ENCODE assay signal across 9 mouse cellular contexts in genomic region chr16:4629950-4630349, GRCm38 (mm10). TPM values are rescaled to one million over a fixed set of nuclear protein-coding genes. Genes with fewer than 3 reads are reported as not detected.
DNase-seq lines count a peak whose midpoint lies in the region; ATAC-seq and TF ChIP-seq lines count a peak whose summit lies in the region.
"Had no signal": no experiment of that assay in that cellular context is flagged by ENCODE, and none has a peak within 500 bp of the region (broad histone marks: within the 10 kb centered on the region; RNA-seq: fewer than 3 reads in every experiment).

No protein-coding gene starts in this region.

- no peak overlapping the region for H3K4me3 ChIP-seq in ES-E14 (ENCODE audit: insufficient read depth in 1 of 2, low read depth in 1 of 2, low read length in 2 of 2, poor library complexity in 1 of 2, severe bottlenecking in 1 of 2)
- H3K4me3 ChIP-seq in forebrain, embryonic 11.5 days (ENCODE audit: low read depth, low read length): no peak overlapping the region
- H3K4me3 ChIP-seq in hindbrain, embryonic 10.5 days: no peak overlapping the region
- H3K4me3 ChIP-seq: hindbrain, embryonic 15.5 days had no signal

- H3K4me1 ChIP-seq in ES-E14 (ENCODE audit: control insufficient read depth in 2 of 2, insufficient read depth in 2 of 2, low read length in 2 of 2, poor library complexity in 1 of 2): peaks cover 3 to 17% of the 10 kb centered on the region in 2 experiments; a peak in 2 of 4 replicates
- peaks cover 2% of the 10 kb centered on the region; the same call in 1 of the 2 replicates for H3K4me1 ChIP-seq in forebrain, embryonic 11.5 days (replicated peaks; ENCODE audit: control insufficient read depth, insufficient read depth, low read length)
- H3K4me1 ChIP-seq in hindbrain, embryonic 10.5 days (replicated peaks): peaks cover 6% of the 10 kb centered on the region

- WGBS in forebrain, embryonic 11.5 days: 26% methylated on average over 6 of the region's 6 CpGs
- WGBS in hindbrain, embryonic 10.5 days: 27% methylated on average over 6 of the region's 6 CpGs

- DNase-seq in ES-E14 (ENCODE audit: low read depth, low spot score): peak; percentile 69
- DNase-seq in brain, embryonic 14.5 days (ENCODE audit: low read depth): peak; percentile 59
- DNase-seq in forebrain, embryonic 11.5 days (ENCODE audit: low spot score): peak; percentile 91
- peak; percentile 84 for DNase-seq in hindbrain, embryonic 10.5 days (ENCODE audit: low spot score)
- DNase-seq in layer of hippocampus, adult 9-10 months (ENCODE audit: low spot score): peak; percentile 63
- peak; percentile 90 for DNase-seq in lung, postnatal 36 days
- peak; percentile 60 for DNase-seq in right cerebral cortex, postnatal 25 days
- peak; percentile 72 to 82 for DNase-seq in urinary bladder, postnatal 36 days (ENCODE audit: low spot score in 2 of 2)

- no peaks in the 10 kb centered on the region for H3K9me3 ChIP-seq in ES-E14 (ENCODE audit: control insufficient read depth, insufficient read depth, low read depth, low read length)
- H3K9me3 ChIP-seq in forebrain, embryonic 11.5 days (ENCODE audit: control insufficient read depth, low read length): no peaks in the 10 kb centered on the region
- H3K9me3 ChIP-seq in hindbrain, embryonic 10.5 days: no peaks in the 10 kb centered on the region
- H3K9me3 ChIP-seq: hindbrain, embryonic 15.5 days had no signal

- TF ChIP-seq POLR2A in brain, embryonic 14.5 days (IDR thresholded peaks at IDR 0.05; ENCODE audit: borderline replicate concordance, extremely low read depth, insufficient read depth, insufficient read length, poor library complexity, severe bottlenecking): no peak

- ATAC-seq in forebrain, embryonic 11.5 days (replicated peaks; ENCODE audit: low FRiP score): peak; percentile 59; the same call in 1 of the 2 replicates

- TF ChIP-seq CTCF in brain, embryonic 14.5 days (IDR thresholded peaks at IDR 0.05; ENCODE audit: borderline replicate concordance, extremely low read depth, insufficient read depth, insufficient read length): peak; percentile 97

- H3K27ac ChIP-seq in ES-E14 (ENCODE audit: insufficient read depth, low read depth, low read length, poor library complexity, severe bottlenecking): no peak overlapping the region
- H3K27ac ChIP-seq in forebrain, embryonic 11.5 days (ENCODE audit: low read depth, low read length): no peak overlapping the region
- no peak overlapping the region for H3K27ac ChIP-seq in hindbrain, embryonic 10.5 days
- H3K27ac ChIP-seq: hindbrain, embryonic 15.5 days had no signal

- H3K4me2 ChIP-seq in forebrain, embryonic 11.5 days (ENCODE audit: low read depth, low read length, severe bottlenecking): no peak overlapping the region
- H3K4me2 ChIP-seq: hindbrain, embryonic 15.5 days had no signal

- in situ Hi-C loops in ES-E14 (cut with MboI; ENCODE audit: low sequenced_read_pairs in 2 of 2, unreplicated experiment in 2 of 2): loop anchor here in 1 of 2 experiments (5.0 kb wide), 1 partner anchor 37 kb away; no protein-coding TSS in a partner anchor

- no peaks in the 10 kb centered on the region; the same call in 1 of the 2 replicates for H3K36me3 ChIP-seq in ES-E14 (ENCODE audit: control insufficient read depth, insufficient read depth, low read length, poor library complexity, severe bottlenecking)
- no peaks in the 10 kb centered on the region for H3K36me3 ChIP-seq in forebrain, embryonic 11.5 days (ENCODE audit: control insufficient read depth, insufficient read depth, low read length)
- peaks cover 54% of the 10 kb centered on the region for H3K36me3 ChIP-seq in hindbrain, embryonic 10.5 days

- no peak overlapping the region for H3K9ac ChIP-seq in ES-E14 (ENCODE audit: insufficient read depth, low read depth, low read length, poor library complexity, severe bottlenecking)
- H3K9ac ChIP-seq in forebrain, embryonic 11.5 days (ENCODE audit: low read length): no peak overlapping the region
- H3K9ac ChIP-seq: hindbrain, embryonic 15.5 days had no signal

- H3K27me3 ChIP-seq in forebrain, embryonic 11.5 days (ENCODE audit: control insufficient read depth, insufficient read depth, low read length): no peaks in the 10 kb centered on the region
- H3K27me3 ChIP-seq in hindbrain, embryonic 10.5 days (ENCODE audit: insufficient read depth, poor library complexity, severe bottlenecking): no peaks in the 10 kb centered on the region
- H3K27me3 ChIP-seq: hindbrain, embryonic 15.5 days had no signal

TF ChIP-seq in ES-E14, 5 proteins besides CTCF, POLR2A, EP300 and RAD21:
- 0 out of 2 replicates have a peak, but pooled peaks have one; percentile 40 for TF ChIP-seq ZC3H11A (IDR thresholded peaks at IDR 0.05; ENCODE audit: borderline replicate concordance, low read depth, low read length)
- no peak for TF ChIP-seq MAFK (IDR thresholded peaks at IDR 0.05; ENCODE audit: insufficient read depth, low read depth, low read length)
- TF ChIP-seq CHD2 (IDR thresholded peaks at IDR 0.05; ENCODE audit: low read depth, low read length): no peak
TF ChIP-seq in ES-E14: peak in this region for 1.

RNA-seq across cellular contexts. Expression of gene Pam16, which starts 5.2 kb away (rescaled TPM):
- total RNA-seq in ES-E14 (2012; rRNA removed): 127 and 131 TPM in 2 replicates
- 121 and 169 TPM in 2 replicates for polyA plus RNA-seq in brain, embryonic 14.5 days (2012; rRNA removed)
- polyA plus RNA-seq in forebrain, embryonic 11.5 days (2014; fragmentation: Nextera tagmentation; extraction: Ambion mirVana): 87.4 and 91.4 TPM in 2 replicates
- 88.0 and 131 TPM in 2 replicates for polyA plus RNA-seq in hindbrain, embryonic 10.5 days (2016; fragmentation: Nextera tagmentation; extraction: Ambion mirVana)

RNA-seq across cellular contexts. Expression of gene Vasn, which starts 9.8 kb away (rescaled TPM):
- total RNA-seq in ES-E14 (2012; rRNA removed): 8.7 and 11.2 TPM in 2 replicates
- polyA plus RNA-seq in brain, embryonic 14.5 days (2012; rRNA removed): 6.9 and 9.9 TPM in 2 replicates
- 7.6 and 7.7 TPM in 2 replicates for polyA plus RNA-seq in forebrain, embryonic 11.5 days (2014; fragmentation: Nextera tagmentation; extraction: Ambion mirVana)
- 10.3 and 12.6 TPM in 2 replicates for polyA plus RNA-seq in hindbrain, embryonic 10.5 days (2016; fragmentation: Nextera tagmentation; extraction: Ambion mirVana)

RNA-seq across cellular contexts. Expression of gene Dnaja3, which starts 9.8 kb away (rescaled TPM):
- total RNA-seq in ES-E14 (2012; rRNA removed): 45.5 and 53.2 TPM in 2 replicates
- 23.5 and 28.7 TPM in 2 replicates for polyA plus RNA-seq in brain, embryonic 14.5 days (2012; rRNA removed)
- 57.7 and 60.7 TPM in 2 replicates for polyA plus RNA-seq in forebrain, embryonic 11.5 days (2014; fragmentation: Nextera tagmentation; extraction: Ambion mirVana)
- 60.7 and 62.7 TPM in 2 replicates for polyA plus RNA-seq in hindbrain, embryonic 10.5 days (2016; fragmentation: Nextera tagmentation; extraction: Ambion mirVana)

RNA-seq across cellular contexts. Expression of gene Glis2, which starts 35.4 kb away (rescaled TPM):
- total RNA-seq in ES-E14 (2012; rRNA removed): 18.2 and 19.6 TPM in 2 replicates
- polyA plus RNA-seq in brain, embryonic 14.5 days (2012; rRNA removed): 41.8 and 45.4 TPM in 2 replicates
- 31.3 and 34.5 TPM in 2 replicates for polyA plus RNA-seq in forebrain, embryonic 11.5 days (2014; fragmentation: Nextera tagmentation; extraction: Ambion mirVana)
- 27.3 and 27.9 TPM in 2 replicates for polyA plus RNA-seq in hindbrain, embryonic 10.5 days (2016; fragmentation: Nextera tagmentation; extraction: Ambion mirVana)

RNA-seq across cellular contexts. Expression of gene Coro7, which starts 49.6 kb away (rescaled TPM):
- total RNA-seq in ES-E14 (2012; rRNA removed): 14.4 and 21.3 TPM in 2 replicates
- polyA plus RNA-seq in brain, embryonic 14.5 days (2012; rRNA removed): 64.0 and 68.8 TPM in 2 replicates
- polyA plus RNA-seq in forebrain, embryonic 11.5 days (2014; fragmentation: Nextera tagmentation; extraction: Ambion mirVana): 20.5 and 23.3 TPM in 2 replicates
- polyA plus RNA-seq in hindbrain, embryonic 10.5 days (2016; fragmentation: Nextera tagmentation; extraction: Ambion mirVana): 24.4 and 25.5 TPM in 2 replicates
